Mouse (Mus musculus) myocyte (in vitro differentiated cells): ENCODE data around the gene Heg1. TPM values are rescaled to one million over a fixed set of nuclear protein-coding genes. Genes with fewer than 3 reads are reported as not detected.

Experiments
- H3K27me3 ChIP-seq: one replicate; pipeline ENCODE4 v1.6.1; 2011; ENCODE audit not compliant: control insufficient read depth, insufficient read depth, insufficient read length
- H3K36me3 ChIP-seq: one replicate; pipeline ENCODE4 v1.6.1; 2011; ENCODE audit not compliant: control insufficient read depth, insufficient read depth
- H3K4me2 ChIP-seq: one replicate; pipeline ENCODE4 v1.6.1; 2011; ENCODE audit warnings: low read depth, control low read depth
- H3K4me3 ChIP-seq: one replicate; pipeline ENCODE4 v1.5.1; 2011; ENCODE audit warnings: mild to moderate bottlenecking, control low read depth, moderate library complexity
- H3K79me2 ChIP-seq: one replicate; pipeline ENCODE4 v1.6.1; 2011; ENCODE audit not compliant: control insufficient read depth, insufficient read depth
- H3ac ChIP-seq: one replicate; pipeline ENCODE4 v1.6.1; 2011; ENCODE audit not compliant: control insufficient read depth, insufficient read length
- CEBPB ChIP-seq: IDR thresholded peaks from 2 replicates; pipeline ENCODE4 v1.6.1; 2011; ENCODE audit warnings: mild to moderate bottlenecking, moderate library complexity; ENCODE audit not compliant: poor library complexity, insufficient read depth, severe bottlenecking
- E2F4 ChIP-seq: IDR thresholded peaks from one replicate; pipeline ENCODE4 v1.6.1; 2011; ENCODE audit warnings: mild to moderate bottlenecking, control low read depth, moderate library complexity; ENCODE audit not compliant: insufficient read depth
- MAX ChIP-seq: IDR thresholded peaks from one replicate; pipeline ENCODE4 v1.6.1; 2011; ENCODE audit warnings: low read depth, mild to moderate bottlenecking, control low read depth
- MYOD1 ChIP-seq, 3 experiments: IDR thresholded peaks; one replicate each; pipeline ENCODE4 v1.6.1; 2011; ENCODE audit warnings: control low read depth in 2 of 3, low read depth in 2 of 3, mild to moderate bottlenecking in 2 of 3, moderate library complexity in 1 of 3; ENCODE audit not compliant: insufficient read length in 2 of 3, control insufficient read depth in 1 of 3
- MYOG ChIP-seq, 3 experiments: IDR thresholded peaks; one replicate each; pipeline ENCODE4 v1.6.1; 2011; ENCODE audit warnings: control low read depth in 2 of 3, low read depth in 2 of 3, mild to moderate bottlenecking in 2 of 3; ENCODE audit not compliant: insufficient read length in 2 of 3, control insufficient read depth in 1 of 3, insufficient read depth in 1 of 3
- POLR2A ChIP-seq: IDR thresholded peaks from one replicate; pipeline ENCODE4 v1.6.1; 2011; ENCODE audit warnings: low read depth, mild to moderate bottlenecking, control low read depth, moderate library complexity; ENCODE audit not compliant: insufficient read length
- POLR2AphosphoS2 ChIP-seq: IDR thresholded peaks from one replicate; pipeline ENCODE4 v1.6.1; 2011; ENCODE audit warnings: low read depth, control low read depth; ENCODE audit not compliant: insufficient read length
- REST ChIP-seq: IDR thresholded peaks from one replicate; pipeline ENCODE4 v1.6.1; 2011; ENCODE audit warnings: mild to moderate bottlenecking, control low read depth, moderate library complexity; ENCODE audit not compliant: insufficient read depth, insufficient read length
- SRF ChIP-seq: IDR thresholded peaks from one replicate; pipeline ENCODE4 v1.6.1; 2011; ENCODE audit warnings: low read depth; ENCODE audit not compliant: control insufficient read depth, insufficient read length
- TCF12 ChIP-seq: IDR thresholded peaks from one replicate; pipeline ENCODE4 v1.6.1; 2011; ENCODE audit warnings: mild to moderate bottlenecking, control low read depth; ENCODE audit not compliant: poor library complexity, insufficient read depth, severe bottlenecking
- TCF3 ChIP-seq: IDR thresholded peaks from one replicate; pipeline ENCODE4 v1.6.1; 2011; ENCODE audit warnings: low read depth, control low read depth; ENCODE audit not compliant: insufficient read length
- USF1 ChIP-seq: IDR thresholded peaks from one replicate; pipeline ENCODE4 v1.6.1; 2011; ENCODE audit warnings: low read depth, mild to moderate bottlenecking, control low read depth, moderate library complexity
- polyA plus RNA-seq: library from polyadenylated mRNA; unstranded; fragments of >200 nt; fragmentation: generic; extraction: Trizol; gene quantifications from one replicate; pipeline ENCODE4 v1.2.1, GENCODE M21; 2012; ENCODE audit warnings: missing spikeins

Heg1 gene
- polyA plus RNA-seq, 1 experiment: 28.3 TPM

GRCm38 (mm10) chr16:33796756-33797155, 112.6 kb downstream of the Heg1 start:
- Histone ChIP-seq H3K4me3 (no peak overlapping the region), H3K79me2 (no peaks in the 10 kb centered on the region), H3K36me3 (no peaks in the 10 kb centered on the region), H3K4me2 (no peak overlapping the region), H3ac (no peak overlapping the region), H3K27me3 (no peaks in the 10 kb centered on the region)
- TF ChIP-seq CEBPB (no peak), USF1 (no peak), MYOD1 (IDR thresholded peaks at IDR 0.05; ENCODE audit: control insufficient read depth in 1 of 3, insufficient read length in 2 of 3, low read depth in 2 of 3) (no peak), MYOG (IDR thresholded peaks at IDR 0.05; ENCODE audit: control insufficient read depth in 1 of 3, insufficient read depth in 1 of 3, insufficient read length in 2 of 3, low read depth in 2 of 3) (no peak), SRF (no peak), POLR2A (no peak), POLR2AphosphoS2 (no peak), REST (no peak), TCF3 (no peak), MAX (no peak), E2F4 (no peak)

- Histone ChIP-seq H3K4me2 (no peak overlapping the region), H3ac (no peak overlapping the region), H3K79me2 (no peaks in the 10 kb centered on the region), H3K36me3 (no peaks in the 10 kb centered on the region), H3K4me3 (no peak overlapping the region), H3K27me3 (no peaks in the 10 kb centered on the region)
- TF ChIP-seq MYOD1 (IDR thresholded peaks at IDR 0.05; ENCODE audit: control insufficient read depth in 1 of 3, insufficient read length in 2 of 3, low read depth in 2 of 3) (no peak), POLR2AphosphoS2 (no peak), E2F4 (no peak), SRF (no peak), TCF3 (no peak), USF1 (no peak), POLR2A (no peak), CEBPB (no peak), TCF12 (no peak), MYOG (IDR thresholded peaks at IDR 0.05; ENCODE audit: control insufficient read depth in 1 of 3, insufficient read depth in 1 of 3, insufficient read length in 2 of 3, low read depth in 2 of 3) (no peak), MAX (no peak), REST (no peak)
Measured at GRCm38 (mm10) chr16:33797860-33798259, 113.7 kb downstream of the Heg1 start.

DNA sequence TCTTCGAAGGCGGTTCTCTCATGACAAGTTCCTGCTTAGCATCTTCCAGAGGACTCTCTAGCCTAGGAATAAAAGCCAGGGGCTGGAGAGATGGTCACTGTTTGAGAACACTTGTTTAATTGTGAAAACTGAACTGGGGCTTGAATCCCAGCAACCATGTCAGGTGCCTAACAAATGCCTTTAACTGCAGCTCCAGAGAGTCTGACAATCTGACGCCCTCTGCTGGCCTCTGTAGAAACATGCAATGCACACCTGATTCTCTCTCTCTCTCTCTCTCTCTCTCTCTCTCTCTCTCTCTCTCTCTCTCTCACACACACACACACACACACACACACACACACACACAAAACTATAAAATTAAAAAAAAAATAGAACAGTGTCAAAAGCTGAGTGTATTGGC, 125.8 kb downstream of the Heg1 start:
- Histone ChIP-seq H3K79me2 (no peaks in the 10 kb centered on the region), H3K4me2 (no peak overlapping the region), H3K36me3 (no peaks in the 10 kb centered on the region)

GRCm38 (mm10) chr16:33818413-33819165, 134.4 kb downstream of the Heg1 start:
- peaks cover 15% of the 10 kb centered on the region for H3K27me3 ChIP-seq
- no peak overlapping the region for H3ac ChIP-seq
- H3K4me2 ChIP-seq: no peak overlapping the region
- no peaks in the 10 kb centered on the region for H3K36me3 ChIP-seq
- H3K79me2 ChIP-seq: no peaks in the 10 kb centered on the region
- H3K4me3 ChIP-seq: no peak overlapping the region
- TF ChIP-seq CEBPB (no peak), USF1 (no peak), E2F4 (no peak), MYOG (IDR thresholded peaks at IDR 0.05; ENCODE audit: control insufficient read depth in 1 of 3, insufficient read depth in 1 of 3, insufficient read length in 2 of 3, low read depth in 2 of 3) (no peak), POLR2AphosphoS2 (no peak), REST (no peak), MYOD1 (IDR thresholded peaks at IDR 0.05; ENCODE audit: control insufficient read depth in 1 of 3, insufficient read length in 2 of 3, low read depth in 2 of 3) (no peak), POLR2A (no peak), TCF3 (no peak), SRF (no peak), MAX (no peak), TCF12 (no peak)

More for the DNA sequence above, 125.8 kb downstream of the Heg1 start:
- Histone ChIP-seq H3K27me3 (no peaks in the 10 kb centered on the region), H3ac (no peak overlapping the region), H3K4me3 (no peak overlapping the region)
- TF ChIP-seq REST (no peak), MYOG (IDR thresholded peaks at IDR 0.05; ENCODE audit: control insufficient read depth in 1 of 3, insufficient read depth in 1 of 3, insufficient read length in 2 of 3, low read depth in 2 of 3) (no peak), SRF (no peak), MAX (no peak), POLR2A (no peak), MYOD1 (IDR thresholded peaks at IDR 0.05; ENCODE audit: control insufficient read depth in 1 of 3, insufficient read length in 2 of 3, low read depth in 2 of 3) (no peak), E2F4 (no peak)
